8 mouse cellular contexts compared by ENCODE assay signal in the genomic region with DNA sequence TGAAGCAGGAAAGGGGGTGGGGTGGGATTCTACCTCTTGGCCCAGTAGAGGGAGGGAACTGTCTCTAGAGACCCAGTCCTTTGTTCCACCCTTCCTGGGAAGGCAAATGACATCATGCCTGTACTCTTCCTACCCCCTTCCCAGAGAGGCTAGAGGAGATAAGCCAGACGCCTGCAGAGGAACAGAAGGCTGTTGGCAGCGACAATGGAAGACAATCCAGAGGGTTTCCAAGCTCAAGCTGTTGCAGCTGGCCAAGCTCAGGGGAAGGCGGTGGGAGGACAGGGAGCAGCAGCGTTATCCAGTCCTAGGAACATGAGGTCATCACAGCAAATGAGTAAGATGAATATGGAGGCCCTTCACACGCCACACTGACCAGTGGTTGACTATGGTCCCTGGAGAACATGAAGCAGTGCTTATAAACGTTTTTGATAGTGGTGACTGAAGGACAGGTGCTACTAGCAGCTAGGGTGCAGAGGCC.
DNase-seq lines count a peak whose midpoint lies in the region; ATAC-seq and TF ChIP-seq lines count a peak whose summit lies in the region.

No protein-coding gene starts in this region.

- peak; percentile 98 for DNase-seq in MN1 (ENCODE audit: low spot score)
- peak; percentile 91 for DNase-seq in cerebellum, adult 11-12 months
- DNase-seq in forelimb bud, embryonic 11.5 days (ENCODE audit: low read depth, low spot score): peak; percentile 7
- DNase-seq in heart, postnatal 4 days: peak; percentile 88
- DNase-seq in layer of hippocampus, adult 8-10 months (ENCODE audit: low spot score in 2 of 2): peak; percentile 56 to 66
- DNase-seq in lung, postnatal 0 days (ENCODE audit: low spot score): peak; percentile 96
- DNase-seq in right cerebral cortex, postnatal 10 days (ENCODE audit: low spot score in 2 of 2): peak; percentile 61 to 73
- no peak for DNase-seq in thymus, postnatal 4 days

- H3K4me3 ChIP-seq in lung, postnatal 0 days (ENCODE audit: low read depth, low read length): no peak overlapping the region

- peaks cover 13% of the 10 kb centered on the region; the same call in 1 of the 2 replicates for H3K36me3 ChIP-seq in lung, postnatal 0 days (ENCODE audit: insufficient read depth, low read length)

- 14% methylated on average over 6 of the region's 6 CpGs for WGBS in lung, postnatal 0 days

- ATAC-seq in lung, postnatal 0 days: peak; percentile 97

- TF ChIP-seq EP300 in lung, postnatal 0 days (IDR thresholded peaks at IDR 0.05): peak; percentile 99

- H3K9ac ChIP-seq in lung, postnatal 0 days (replicated peaks; ENCODE audit: low read depth): no peak overlapping the region

- TF ChIP-seq CTCF in lung, postnatal 0 days (IDR thresholded peaks at IDR 0.05): peak; percentile 20; the same call in 1 of the 2 replicates

- peak overlapping the region; percentile 74 for H3K27ac ChIP-seq in lung, postnatal 0 days (ENCODE audit: low read length)

- H3K27me3 ChIP-seq in lung, postnatal 0 days (replicated peaks; ENCODE audit: insufficient read depth, low read length): no peaks in the 10 kb centered on the region

- H3K4me1 ChIP-seq in lung, postnatal 0 days (ENCODE audit: insufficient read depth, low read depth, low read length): peaks cover 23% of the 10 kb centered on the region

- H3K9me3 ChIP-seq in lung, postnatal 0 days (ENCODE audit: low read length): no peaks in the 10 kb centered on the region

- H3K4me2 ChIP-seq in lung, postnatal 0 days (replicated peaks; ENCODE audit: low read depth, low read length): no peak overlapping the region
